Mouse (Mus musculus): ENCODE measurements around the gene Ttll5. TPM values are rescaled to one million over a fixed set of nuclear protein-coding genes. Genes with fewer than 3 reads are reported as not detected.

Ttll5 gene
- polyA plus RNA-seq, 2 experiments, result 13.9 to 16.3 TPM

DNA sequence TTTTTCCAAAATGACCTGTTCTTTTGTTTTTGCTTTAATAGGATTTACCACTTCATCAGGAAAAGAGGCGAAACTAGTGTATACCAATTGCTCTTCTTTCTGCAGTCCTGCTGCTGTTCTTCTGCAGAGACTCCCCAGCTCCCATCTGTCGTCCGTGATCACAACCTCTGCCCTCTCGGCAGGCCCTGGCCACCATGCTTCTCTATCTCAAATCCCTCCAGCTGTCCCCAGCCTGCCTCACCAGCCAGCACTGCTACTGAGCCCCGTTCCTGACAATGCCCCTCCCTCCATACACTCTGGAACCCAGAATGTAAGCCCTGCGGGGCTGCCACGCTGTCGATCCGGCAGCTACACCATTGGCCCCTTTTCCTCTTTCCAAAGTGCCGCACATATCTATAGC is 108.8 kb downstream of the Ttll5 start:
- WGBS, result 87% methylated on average over 10 of the region's 10 CpGs
- Histone ChIP-seq H3K9ac (ENCODE audit: low read depth, low read length, severe bottlenecking) (no peak overlapping the region), H3K4me1 (ENCODE audit: control insufficient read depth, insufficient read depth, low read length) (peaks cover 13% of the 10 kb centered on the region; the same call in 1 of the 2 replicates), H3K27ac (replicated peaks; ENCODE audit: low read depth, low read length) (no peak overlapping the region), H3K4me3 (replicated peaks; ENCODE audit: low read length) (no peak overlapping the region), H3K4me2 (replicated peaks; ENCODE audit: low read depth, low read length, severe bottlenecking) (no peak overlapping the region), H3K36me3 (ENCODE audit: control insufficient read depth, insufficient read depth, low read length) (peaks cover 15% of the 10 kb centered on the region), H3K27me3 (ENCODE audit: control insufficient read depth, insufficient read depth, low read length) (no peaks in the 10 kb centered on the region), H3K9me3 (ENCODE audit: control insufficient read depth, low read length) (no peaks in the 10 kb centered on the region; the same call in 1 of the 2 replicates)
- TF ChIP-seq POLR2A (IDR thresholded peaks at IDR 0.05; ENCODE audit: borderline replicate concordance, extremely low read depth, insufficient read depth, insufficient read length), result no peak
- ATAC-seq (ENCODE audit: low FRiP score, low read depth) (no peak), DNase-seq (ENCODE audit: low spot score) (no peak)

DNA sequence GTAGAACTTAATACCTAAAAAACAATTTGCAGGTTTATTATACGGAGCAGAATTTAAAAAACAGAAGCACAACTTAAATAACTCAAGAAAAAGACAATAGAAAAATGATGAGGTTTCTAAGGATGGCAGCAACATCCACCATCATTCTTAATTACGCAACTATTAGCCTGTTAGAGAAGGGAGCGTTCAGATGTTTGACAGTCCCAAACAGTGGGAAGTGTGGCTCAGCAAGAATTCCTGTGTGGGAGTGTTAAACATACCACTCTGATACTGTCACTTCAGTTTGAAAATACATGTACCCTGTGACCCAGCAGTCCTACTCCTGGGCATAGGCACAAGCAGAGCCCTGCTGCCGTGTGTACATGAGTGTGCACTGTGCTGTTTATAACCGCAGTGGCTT is 112.9 kb downstream of the Ttll5 start:
- Histone ChIP-seq H3K9ac (ENCODE audit: low read depth, low read length, severe bottlenecking) (no peak overlapping the region), H3K4me1 (ENCODE audit: control insufficient read depth, insufficient read depth, low read length) (no peaks in the 10 kb centered on the region), H3K36me3 (ENCODE audit: control insufficient read depth, insufficient read depth, low read length) (peaks cover 15% of the 10 kb centered on the region), H3K27me3 (ENCODE audit: control insufficient read depth, insufficient read depth, low read length) (no peaks in the 10 kb centered on the region), H3K9me3 (ENCODE audit: control insufficient read depth, low read length) (no peaks in the 10 kb centered on the region; the same call in 1 of the 2 replicates), H3K4me2 (replicated peaks; ENCODE audit: low read depth, low read length, severe bottlenecking) (no peak overlapping the region), H3K27ac (replicated peaks; ENCODE audit: low read depth, low read length) (no peak overlapping the region), H3K4me3 (replicated peaks; ENCODE audit: low read length) (no peak overlapping the region)
- ATAC-seq (ENCODE audit: low FRiP score, low read depth) (no peak), DNase-seq (ENCODE audit: low spot score) (no peak)
- no peak for TF ChIP-seq POLR2A (IDR thresholded peaks at IDR 0.05; ENCODE audit: borderline replicate concordance, extremely low read depth, insufficient read depth, insufficient read length)
- 90% methylated on average over 5 of the region's 5 CpGs for WGBS

DNA sequence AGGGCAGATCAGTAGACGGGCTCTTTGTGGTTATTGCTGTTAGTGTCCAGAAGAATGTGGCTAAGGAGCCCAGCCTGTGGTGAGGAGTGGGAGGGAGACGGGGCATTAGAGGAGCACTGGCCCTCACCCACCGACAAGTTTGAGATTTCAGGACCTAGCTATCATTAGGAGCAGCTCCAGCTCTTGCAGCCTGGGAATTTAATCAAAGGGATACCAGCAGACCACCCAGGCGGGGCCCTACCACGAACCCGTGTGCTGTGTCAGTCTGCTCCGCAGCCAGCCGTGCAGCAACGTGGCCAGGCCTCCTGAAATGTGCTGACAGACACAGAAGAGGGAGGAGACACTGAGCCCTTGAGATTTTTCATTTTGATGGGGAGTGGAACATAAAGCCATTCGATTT is 119.0 kb downstream of the Ttll5 start:
- H3K4me3 ChIP-seq (replicated peaks; ENCODE audit: low read length), result no peak overlapping the region
- no peaks in the 10 kb centered on the region for H3K9me3 ChIP-seq (ENCODE audit: control insufficient read depth, low read length)
- ATAC-seq (ENCODE audit: low FRiP score, low read depth) (no peak; the same call in 1 of the 2 replicates), DNase-seq (ENCODE audit: low spot score) (peak; percentile 17)
- H3K4me2 ChIP-seq (replicated peaks; ENCODE audit: low read depth, low read length, severe bottlenecking), result no peak overlapping the region
- H3K4me1 ChIP-seq (ENCODE audit: control insufficient read depth, insufficient read depth, low read length), result peaks cover 8% of the 10 kb centered on the region; the same call in 1 of the 2 replicates
- no peak overlapping the region; the same call in 1 of the 2 replicates for H3K9ac ChIP-seq (ENCODE audit: low read depth, low read length, severe bottlenecking)
- no peaks in the 10 kb centered on the region for H3K27me3 ChIP-seq (ENCODE audit: control insufficient read depth, insufficient read depth, low read length)
- H3K36me3 ChIP-seq (ENCODE audit: control insufficient read depth, insufficient read depth, low read length), result 0 out of 2 replicates have a peak, but pooled peaks cover 2% of the 10 kb centered on the region
- H3K27ac ChIP-seq (replicated peaks; ENCODE audit: low read depth, low read length), result peak overlapping the region; percentile 38; the same call in 1 of the 2 replicates
- TF ChIP-seq POLR2A (IDR thresholded peaks at IDR 0.05; ENCODE audit: borderline replicate concordance, extremely low read depth, insufficient read depth, insufficient read length), result no peak
- WGBS, result 32% methylated on average over 10 of the region's 10 CpGs

DNA sequence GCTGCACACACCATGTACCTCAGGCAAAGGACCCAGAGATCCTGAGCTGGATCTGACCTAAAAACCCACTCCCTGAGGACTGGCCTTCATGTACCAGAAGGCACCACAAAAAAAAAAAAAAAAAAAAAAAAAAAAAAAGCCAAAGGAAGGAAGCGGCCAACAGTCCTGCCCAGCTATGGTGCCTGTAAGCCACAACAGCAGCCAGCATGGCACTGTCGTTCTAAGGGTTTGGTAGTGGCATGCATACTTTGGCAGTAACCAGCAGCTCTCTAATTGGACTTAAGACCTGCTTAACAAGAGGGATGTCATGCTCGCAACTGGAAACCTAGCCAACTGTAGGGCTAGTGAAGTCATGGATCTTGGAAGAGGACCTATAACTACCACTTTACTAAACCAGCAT is 120.0 kb downstream of the Ttll5 start:
- no peak for ATAC-seq (ENCODE audit: low FRiP score, low read depth)
- H3K9me3 ChIP-seq (ENCODE audit: control insufficient read depth, low read length), result no peaks in the 10 kb centered on the region
- DNase-seq (ENCODE audit: low spot score), result no peak
- peaks cover 8% of the 10 kb centered on the region; the same call in 1 of the 2 replicates for H3K4me1 ChIP-seq (ENCODE audit: control insufficient read depth, insufficient read depth, low read length)
- no peak overlapping the region for H3K4me2 ChIP-seq (replicated peaks; ENCODE audit: low read depth, low read length, severe bottlenecking)
- no peak overlapping the region for H3K9ac ChIP-seq (ENCODE audit: low read depth, low read length, severe bottlenecking)
- no peaks in the 10 kb centered on the region for H3K27me3 ChIP-seq (ENCODE audit: control insufficient read depth, insufficient read depth, low read length)
- no peak overlapping the region for H3K4me3 ChIP-seq (replicated peaks; ENCODE audit: low read length)
- no peak for TF ChIP-seq POLR2A (IDR thresholded peaks at IDR 0.05; ENCODE audit: borderline replicate concordance, extremely low read depth, insufficient read depth, insufficient read length)
- WGBS, result 87% methylated on average over 3 of the region's 3 CpGs
- 0 out of 2 replicates have a peak, but pooled peaks cover 2% of the 10 kb centered on the region for H3K36me3 ChIP-seq (ENCODE audit: control insufficient read depth, insufficient read depth, low read length)
- H3K27ac ChIP-seq (replicated peaks; ENCODE audit: low read depth, low read length), result no peak overlapping the region

DNA sequence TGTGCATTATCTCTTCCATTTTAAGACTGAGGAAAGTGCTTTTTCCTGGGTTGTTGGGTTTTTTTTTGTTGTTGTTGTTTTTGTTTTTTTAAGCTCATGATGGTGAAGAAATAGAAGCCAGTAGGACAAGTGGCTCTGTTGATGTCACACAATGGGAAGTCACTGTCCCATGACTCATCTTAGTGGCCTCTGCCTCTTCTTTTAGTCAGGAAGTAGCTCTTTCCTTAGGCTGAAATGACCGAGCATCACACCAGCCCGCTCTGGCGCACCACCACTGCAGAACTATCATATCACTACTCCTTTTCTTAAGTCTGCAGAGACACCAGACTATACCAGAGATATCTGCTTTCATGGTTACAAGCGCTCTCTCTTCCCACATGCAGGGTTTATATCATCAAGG is 122.7 kb downstream of the Ttll5 start:
- Histone ChIP-seq H3K9me3 (ENCODE audit: control insufficient read depth, low read length) (no peaks in the 10 kb centered on the region), H3K27ac (replicated peaks; ENCODE audit: low read depth, low read length) (no peak overlapping the region), H3K36me3 (ENCODE audit: control insufficient read depth, insufficient read depth, low read length) (peaks cover 2% of the 10 kb centered on the region; the same call in 1 of the 2 replicates), H3K27me3 (ENCODE audit: control insufficient read depth, insufficient read depth, low read length) (no peaks in the 10 kb centered on the region), H3K4me2 (replicated peaks; ENCODE audit: low read depth, low read length, severe bottlenecking) (no peak overlapping the region), H3K9ac (ENCODE audit: low read depth, low read length, severe bottlenecking) (no peak overlapping the region), H3K4me3 (replicated peaks; ENCODE audit: low read length) (no peak overlapping the region), H3K4me1 (ENCODE audit: control insufficient read depth, insufficient read depth, low read length) (peaks cover 8% of the 10 kb centered on the region; the same call in 1 of the 2 replicates)
- DNase-seq (ENCODE audit: low spot score) (no peak), ATAC-seq (ENCODE audit: low FRiP score, low read depth) (no peak)
- 92% methylated on average over 4 of the region's 4 CpGs for WGBS
- TF ChIP-seq POLR2A (IDR thresholded peaks at IDR 0.05; ENCODE audit: borderline replicate concordance, extremely low read depth, insufficient read depth, insufficient read length), result no peak
